Mouse (Mus musculus): ENCODE data around the gene Cyp8b1. TPM values are rescaled to one million over a fixed set of nuclear protein-coding genes. Genes with fewer than 3 reads are reported as not detected.

Cyp8b1 gene
- total RNA-seq, 2 experiments from 2014 or later, result not detected

GRCm38 (mm10) chr9:121934856-121935255 lies 18.8 kb upstream of the Cyp8b1 start:
- DNase-seq, result no peak
- TF ChIP-seq CTCF (IDR thresholded peaks at IDR 0.05), result no peak
- H3K27ac ChIP-seq, result no peak overlapping the region
- no peak overlapping the region for H3K4me3 ChIP-seq
- intact Hi-C loops (cut with DNase I), result no loop called here

- intact Hi-C loops (cut with DNase I), result no loop called here
- Histone ChIP-seq H3K4me3 (no peak overlapping the region), H3K27ac (no peak overlapping the region)
- TF ChIP-seq CTCF (IDR thresholded peaks at IDR 0.05), result peak; percentile 80
- DNase-seq, result peak; percentile 61
Observed at GRCm38 (mm10) chr9:121928498-121928897, 12.4 kb upstream of the Cyp8b1 start.

- intact Hi-C loops (cut with DNase I), result no loop called here
- no peak for DNase-seq
- no peak for TF ChIP-seq CTCF (IDR thresholded peaks at IDR 0.05)
- no peak overlapping the region for H3K27ac ChIP-seq
- no peak overlapping the region for H3K4me3 ChIP-seq
Observed at GRCm38 (mm10) chr9:121927721-121928120, 11.6 kb upstream of the Cyp8b1 start.

GRCm38 (mm10) chr9:121926634-121927405 lies 10.7 kb upstream of the Cyp8b1 start:
- TF ChIP-seq CTCF (IDR thresholded peaks at IDR 0.05), result no peak
- Histone ChIP-seq H3K4me3 (no peak overlapping the region), H3K27ac (no peak overlapping the region)
- no peak for DNase-seq
- intact Hi-C loops (cut with DNase I), result no loop called here

GRCm38 (mm10) chr9:121925959-121926358 lies 9.9 kb upstream of the Cyp8b1 start:
- DNase-seq, result no peak
- no peak for TF ChIP-seq CTCF (IDR thresholded peaks at IDR 0.05)
- Histone ChIP-seq H3K4me3 (no peak overlapping the region), H3K27ac (no peak overlapping the region)
- intact Hi-C loops (cut with DNase I), result no loop called here

GRCm38 (mm10) chr9:121924901-121925560 lies 8.9 kb upstream of the Cyp8b1 start:
- TF ChIP-seq CTCF (IDR thresholded peaks at IDR 0.05), result no peak
- Histone ChIP-seq H3K4me3 (no peak overlapping the region), H3K27ac (no peak overlapping the region)
- DNase-seq, result no peak
- intact Hi-C loops (cut with DNase I), result no loop called here

- no peak for DNase-seq
- Histone ChIP-seq H3K4me3 (no peak overlapping the region), H3K27ac (no peak overlapping the region)
- TF ChIP-seq CTCF (IDR thresholded peaks at IDR 0.05), result no peak
- intact Hi-C loops (cut with DNase I), result no loop called here
Observed at GRCm38 (mm10) chr9:121923906-121924305, 7.8 kb upstream of the Cyp8b1 start.

- no peak for TF ChIP-seq CTCF (IDR thresholded peaks at IDR 0.05)
- DNase-seq, result no peak
- no peak overlapping the region for H3K27ac ChIP-seq
- intact Hi-C loops (cut with DNase I), result no loop called here
- no peak overlapping the region for H3K4me3 ChIP-seq
Observed at GRCm38 (mm10) chr9:121923443-121923842, 7.3 kb upstream of the Cyp8b1 start.

GRCm38 (mm10) chr9:121919027-121919501 lies 3.0 kb upstream of the Cyp8b1 start:
- no peak for TF ChIP-seq CTCF (IDR thresholded peaks at IDR 0.05)
- DNase-seq, result no peak
- Histone ChIP-seq H3K27ac (no peak overlapping the region), H3K4me3 (no peak overlapping the region)
- intact Hi-C loops (cut with DNase I), result no loop called here

GRCm38 (mm10) chr9:121915056-121915455 lies 1.0 kb downstream of the Cyp8b1 start:
- peak; percentile 19 for DNase-seq
- no peak for TF ChIP-seq CTCF (IDR thresholded peaks at IDR 0.05)
- intact Hi-C loops (cut with DNase I), result no loop called here
- H3K4me3 ChIP-seq, result no peak overlapping the region
- no peak overlapping the region for H3K27ac ChIP-seq

- no peak for TF ChIP-seq CTCF (IDR thresholded peaks at IDR 0.05)
- DNase-seq, result peak; percentile 21
- intact Hi-C loops (cut with DNase I), result no loop called here
Observed at GRCm38 (mm10) chr9:121914226-121914757, 1.8 kb downstream of the Cyp8b1 start.

GRCm38 (mm10) chr9:121912786-121913185 lies 3.3 kb downstream of the Cyp8b1 start:
- Histone ChIP-seq H3K4me3 (no peak overlapping the region), H3K27ac (no peak overlapping the region)
- DNase-seq, result no peak
- intact Hi-C loops (cut with DNase I), result no loop called here
- no peak for TF ChIP-seq CTCF (IDR thresholded peaks at IDR 0.05)

More at GRCm38 (mm10) chr9:121914226-121914757, 1.8 kb downstream of the Cyp8b1 start:
- Histone ChIP-seq H3K4me3 (no peak overlapping the region), H3K27ac (no peak overlapping the region)

GRCm38 (mm10) chr9:121911196-121911595 lies 4.9 kb downstream of the Cyp8b1 start:
- Histone ChIP-seq H3K4me3 (no peak overlapping the region), H3K27ac (no peak overlapping the region)
- DNase-seq, result no peak
- TF ChIP-seq CTCF (IDR thresholded peaks at IDR 0.05), result no peak
- intact Hi-C loops (cut with DNase I), result no loop called here

All from gastrocnemius, adult 2 months (tissue).